Mouse (Mus musculus): ENCODE results near the gene Tssk3. TPM values are rescaled to one million over a fixed set of nuclear protein-coding genes. Genes with fewer than 3 reads are reported as not detected.
"Not testable (repeated sequence)": the region's sequence is repeated elsewhere in the genome, so short reads cannot be mapped to it uniquely, and the experiment has no call there.

Tssk3 gene
- polyA plus RNA-seq, 1 experiment from 2014 or later: not detected

DNA sequence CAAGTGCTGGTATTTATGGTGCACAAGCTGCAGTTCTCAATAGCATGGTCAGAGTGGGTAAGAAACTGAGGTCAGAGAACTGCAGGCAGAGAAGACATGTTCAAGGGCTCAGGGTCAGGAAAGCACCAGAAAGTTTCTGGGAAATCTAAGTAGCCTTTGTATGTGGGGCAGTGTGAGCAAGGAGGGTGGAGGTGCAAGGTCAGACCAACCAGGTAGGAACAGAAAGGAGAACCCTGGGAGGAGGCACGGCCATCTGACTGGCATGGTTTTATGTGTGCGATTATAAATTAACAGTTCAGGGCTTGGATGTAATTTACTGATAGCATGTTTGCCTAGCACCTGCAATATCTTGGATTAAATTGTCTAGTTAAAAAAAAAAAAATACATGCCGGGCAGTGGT, 31.1 kb downstream of the Tssk3 start:
- H3K4me3 ChIP-seq: no peak overlapping the region
- H3K27ac ChIP-seq (replicated peaks): no peak overlapping the region
- peaks cover 15% of the 10 kb centered on the region for H3K4me1 ChIP-seq
- H3K36me3 ChIP-seq (replicated peaks): peaks cover 6% of the 10 kb centered on the region; the same call in 1 of the 2 replicates
- no peak for DNase-seq (ENCODE audit: low spot score)
- no peaks in the 10 kb centered on the region for H3K27me3 ChIP-seq (replicated peaks; ENCODE audit: low read depth, poor library complexity, severe bottlenecking)
- WGBS: 93% methylated on average over 3 of the region's 3 CpGs
- H3K9me3 ChIP-seq: no peaks in the 10 kb centered on the region

DNA sequence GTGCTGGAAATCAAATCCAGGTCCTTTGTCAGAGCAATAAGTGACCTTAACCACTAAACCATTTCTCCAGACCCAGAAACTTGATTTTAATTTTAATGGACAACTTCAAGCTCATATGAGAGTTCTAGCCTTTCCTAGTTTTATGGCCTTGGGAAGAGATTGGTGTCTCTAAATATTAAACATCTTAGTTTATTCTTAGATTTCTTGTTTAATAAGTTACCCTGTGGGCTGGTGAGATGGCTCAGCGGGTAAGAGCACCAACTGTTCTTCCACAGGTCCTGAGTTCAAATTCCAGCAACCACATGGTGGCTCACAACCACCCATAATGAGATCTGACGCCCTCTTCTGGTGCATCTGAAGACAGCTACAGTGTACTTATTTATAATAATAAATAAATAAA, 33.5 kb downstream of the Tssk3 start:
- H3K27me3 ChIP-seq (replicated peaks; ENCODE audit: low read depth, poor library complexity, severe bottlenecking); H3K36me3 ChIP-seq (replicated peaks); DNase-seq (ENCODE audit: low spot score); H3K27ac ChIP-seq (replicated peaks); H3K4me3 ChIP-seq; H3K4me1 ChIP-seq; H3K9me3 ChIP-seq: not testable (repeated sequence)
- WGBS: 73% methylated on average over 2 of the region's 2 CpGs

GRCm38 (mm10) chr4:129456126-129456525, 34.7 kb downstream of the Tssk3 start:
- Histone ChIP-seq H3K27ac (replicated peaks) (no peak overlapping the region), H3K4me3 (no peak overlapping the region), H3K27me3 (replicated peaks; ENCODE audit: low read depth, poor library complexity, severe bottlenecking) (no peaks in the 10 kb centered on the region), H3K4me1 (peaks cover 3% of the 10 kb centered on the region), H3K36me3 (replicated peaks) (no peaks in the 10 kb centered on the region), H3K9me3 (no peaks in the 10 kb centered on the region)
- 60% methylated on average over 5 of the region's 5 CpGs for WGBS
- no peak for DNase-seq (ENCODE audit: low spot score)

- no peaks in the 10 kb centered on the region for H3K4me1 ChIP-seq
- WGBS: 7% methylated on average over 5 of the region's 5 CpGs
- peak; percentile 58 for DNase-seq (ENCODE audit: low spot score)
- H3K27me3 ChIP-seq (replicated peaks; ENCODE audit: low read depth, poor library complexity, severe bottlenecking): no peaks in the 10 kb centered on the region
- no peak overlapping the region for H3K4me3 ChIP-seq
- no peaks in the 10 kb centered on the region for H3K36me3 ChIP-seq (replicated peaks)
- no peaks in the 10 kb centered on the region for H3K9me3 ChIP-seq
- H3K27ac ChIP-seq (replicated peaks): no peak overlapping the region
Observed at GRCm38 (mm10) chr4:129455265-129455664, 35.6 kb downstream of the Tssk3 start.

DNA sequence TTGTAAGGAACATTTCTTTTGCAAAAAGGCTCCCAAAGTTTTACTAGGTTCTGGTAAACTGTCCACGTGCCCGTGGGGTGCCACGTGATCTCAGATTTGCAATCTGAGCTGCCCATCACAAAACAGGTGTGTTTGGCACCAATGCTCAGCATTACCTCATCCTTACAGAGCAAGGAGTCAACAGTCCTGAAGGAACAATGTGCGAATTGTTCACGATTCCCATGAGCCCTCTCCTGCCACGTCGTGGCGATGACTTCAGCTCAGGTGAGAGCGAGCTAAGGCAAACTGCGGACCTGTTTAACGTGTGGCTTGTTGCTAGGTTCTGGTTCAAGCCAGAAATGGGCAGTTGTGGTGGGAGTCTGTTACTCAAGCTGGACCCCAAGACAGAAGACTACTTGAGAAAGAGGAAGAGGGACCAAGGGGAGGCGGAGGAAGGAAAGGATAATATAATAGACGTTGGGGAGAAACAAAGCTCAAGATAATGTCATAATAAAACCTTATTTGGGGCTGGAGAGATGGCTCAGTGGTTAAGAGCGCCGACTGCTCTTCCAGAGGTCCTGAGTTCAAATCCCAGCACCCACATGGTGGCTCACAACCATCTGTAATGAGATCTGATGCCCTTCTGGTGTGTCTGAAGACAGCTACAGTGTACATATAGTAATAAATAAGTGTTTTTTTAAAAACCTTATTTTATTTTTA, 39.2 kb downstream of the Tssk3 start:
- WGBS: 85% methylated on average over 15 of the region's 15 CpGs

DNA sequence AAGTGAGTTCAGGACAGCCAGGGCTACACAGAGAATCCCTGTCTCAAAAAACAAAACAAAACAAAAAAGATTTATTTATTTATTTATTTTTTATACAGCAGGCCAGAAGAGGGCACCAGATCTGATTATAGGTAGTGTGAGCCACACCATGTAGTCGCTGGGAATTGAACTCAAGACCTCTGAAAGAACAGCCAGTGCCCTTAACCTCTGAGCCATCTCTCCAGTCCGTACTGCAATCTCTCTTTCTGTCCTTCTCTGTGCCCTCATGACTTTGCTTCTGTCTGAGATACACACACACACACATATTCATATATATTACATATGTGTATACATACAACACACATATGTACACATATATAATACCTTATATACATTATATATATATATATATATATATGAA, 40.0 kb downstream of the Tssk3 start:
- no peaks in the 10 kb centered on the region for H3K4me1 ChIP-seq
- H3K27ac ChIP-seq (replicated peaks): no peak overlapping the region
- no peaks in the 10 kb centered on the region for H3K27me3 ChIP-seq (replicated peaks; ENCODE audit: low read depth, poor library complexity, severe bottlenecking)
- no peak for DNase-seq (ENCODE audit: low spot score)
- no peaks in the 10 kb centered on the region for H3K36me3 ChIP-seq (replicated peaks)
- H3K9me3 ChIP-seq: no peaks in the 10 kb centered on the region
- 80% methylated on average over 2 of the region's 2 CpGs for WGBS
- H3K4me3 ChIP-seq: no peak overlapping the region

More for the DNA sequence above, 39.2 kb downstream of the Tssk3 start:
- H3K4me1 ChIP-seq: no peaks in the 10 kb centered on the region
- DNase-seq (ENCODE audit: low spot score): no peak
- no peak overlapping the region for H3K4me3 ChIP-seq
- H3K36me3 ChIP-seq (replicated peaks): no peaks in the 10 kb centered on the region
- H3K9me3 ChIP-seq: no peaks in the 10 kb centered on the region
- H3K27me3 ChIP-seq (replicated peaks; ENCODE audit: low read depth, poor library complexity, severe bottlenecking): no peaks in the 10 kb centered on the region
- no peak overlapping the region for H3K27ac ChIP-seq (replicated peaks)

GRCm38 (mm10) chr4:129448713-129449112, 42.1 kb downstream of the Tssk3 start:
- WGBS: 89% methylated on average over 6 of the region's 6 CpGs
- no peak for DNase-seq (ENCODE audit: low spot score)
- H3K27me3 ChIP-seq (replicated peaks; ENCODE audit: low read depth, poor library complexity, severe bottlenecking): no peaks in the 10 kb centered on the region
- peaks cover 5% of the 10 kb centered on the region; the same call in 1 of the 2 replicates for H3K4me1 ChIP-seq
- H3K27ac ChIP-seq (replicated peaks): no peak overlapping the region
- no peak overlapping the region for H3K4me3 ChIP-seq
- H3K36me3 ChIP-seq (replicated peaks): no peaks in the 10 kb centered on the region
- H3K9me3 ChIP-seq: no peaks in the 10 kb centered on the region

DNA sequence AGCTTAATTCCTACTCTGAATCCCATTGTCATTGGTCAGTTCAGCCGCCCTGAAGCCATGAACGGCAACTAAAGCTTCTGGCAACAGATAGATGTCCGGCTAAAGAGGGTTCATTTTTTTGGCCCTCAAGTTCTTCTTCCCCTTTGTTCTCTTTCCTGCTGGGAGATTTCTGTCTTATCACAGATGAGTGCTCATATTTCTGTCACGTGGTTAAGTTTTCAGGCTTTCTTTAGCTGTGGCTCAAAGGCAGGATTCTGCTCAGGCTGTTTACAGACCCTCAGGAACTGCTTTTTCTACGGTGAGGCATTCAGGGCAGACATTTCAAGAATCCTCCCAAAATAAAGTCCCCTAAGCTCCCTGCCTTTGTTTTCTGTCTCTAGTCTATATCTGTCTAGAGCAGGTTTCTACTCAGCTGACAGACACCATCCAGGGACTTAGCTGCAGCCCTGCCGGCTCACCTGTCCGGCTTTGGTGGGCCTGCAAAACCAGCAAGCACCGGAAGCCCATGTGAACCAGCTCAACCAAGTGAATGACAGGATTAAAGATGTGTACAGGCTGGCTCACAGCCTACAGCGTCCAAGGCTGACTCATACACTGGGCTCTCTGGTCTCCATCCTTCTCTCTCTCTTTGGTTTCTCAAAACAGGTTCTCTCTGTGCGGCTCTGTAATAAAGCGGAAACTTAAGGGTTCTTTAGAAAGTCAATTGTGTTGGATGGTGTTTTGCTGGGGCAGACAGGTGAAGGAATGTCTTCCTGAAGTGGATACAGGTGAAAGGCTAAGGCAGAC, 42.9 kb downstream of the Tssk3 start:
- Histone ChIP-seq H3K27me3 (replicated peaks; ENCODE audit: low read depth, poor library complexity, severe bottlenecking) (peaks cover 3% of the 10 kb centered on the region), H3K36me3 (replicated peaks) (no peaks in the 10 kb centered on the region), H3K9me3 (no peaks in the 10 kb centered on the region), H3K4me3 (no peak overlapping the region), H3K4me1 (peaks cover 5% of the 10 kb centered on the region; the same call in 1 of the 2 replicates), H3K27ac (replicated peaks) (no peak overlapping the region)
- WGBS: 81% methylated on average over 11 of the region's 11 CpGs
- DNase-seq (ENCODE audit: low spot score): no peak

- WGBS: 81% methylated on average over 8 of the region's 8 CpGs
- DNase-seq (ENCODE audit: low spot score): no peak
- Histone ChIP-seq H3K9me3 (no peaks in the 10 kb centered on the region), H3K27ac (replicated peaks) (no peak overlapping the region), H3K36me3 (replicated peaks) (no peaks in the 10 kb centered on the region), H3K27me3 (replicated peaks; ENCODE audit: low read depth, poor library complexity, severe bottlenecking) (peaks cover 9% of the 10 kb centered on the region), H3K4me1 (peaks cover 5% of the 10 kb centered on the region; the same call in 1 of the 2 replicates), H3K4me3 (no peak overlapping the region)
Observed at GRCm38 (mm10) chr4:129447360-129447759, 43.5 kb downstream of the Tssk3 start.

DNA sequence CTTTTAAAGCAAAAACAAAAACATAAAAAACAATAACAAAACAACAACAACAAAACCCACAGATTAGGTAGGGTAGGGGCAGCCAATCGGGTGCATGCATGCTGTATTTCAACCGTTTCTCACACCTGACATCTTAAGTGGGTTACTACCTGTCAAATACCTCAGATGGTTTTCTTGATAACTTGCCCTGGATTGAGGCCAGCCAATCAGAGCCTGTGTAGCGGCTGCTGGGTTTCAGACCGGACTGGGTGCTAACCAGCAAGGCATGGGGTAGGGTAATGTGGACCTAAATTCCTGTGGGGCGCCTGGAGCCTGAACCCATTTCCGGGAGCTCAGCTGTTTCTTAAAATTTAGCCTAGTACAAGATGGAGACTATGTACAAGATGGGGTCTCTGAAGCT, 49.7 kb downstream of the Tssk3 start:
- WGBS: 29% methylated on average over 6 of the region's 6 CpGs
- Histone ChIP-seq H3K4me1 (peaks cover 15% of the 10 kb centered on the region), H3K4me3 (peak overlapping the region; percentile 61), H3K27ac (replicated peaks) (no peak overlapping the region), H3K36me3 (replicated peaks) (no peaks in the 10 kb centered on the region), H3K9me3 (no peaks in the 10 kb centered on the region), H3K27me3 (replicated peaks; ENCODE audit: low read depth, poor library complexity, severe bottlenecking) (peaks cover 43% of the 10 kb centered on the region)
- no peak for DNase-seq (ENCODE audit: low spot score)

DNA sequence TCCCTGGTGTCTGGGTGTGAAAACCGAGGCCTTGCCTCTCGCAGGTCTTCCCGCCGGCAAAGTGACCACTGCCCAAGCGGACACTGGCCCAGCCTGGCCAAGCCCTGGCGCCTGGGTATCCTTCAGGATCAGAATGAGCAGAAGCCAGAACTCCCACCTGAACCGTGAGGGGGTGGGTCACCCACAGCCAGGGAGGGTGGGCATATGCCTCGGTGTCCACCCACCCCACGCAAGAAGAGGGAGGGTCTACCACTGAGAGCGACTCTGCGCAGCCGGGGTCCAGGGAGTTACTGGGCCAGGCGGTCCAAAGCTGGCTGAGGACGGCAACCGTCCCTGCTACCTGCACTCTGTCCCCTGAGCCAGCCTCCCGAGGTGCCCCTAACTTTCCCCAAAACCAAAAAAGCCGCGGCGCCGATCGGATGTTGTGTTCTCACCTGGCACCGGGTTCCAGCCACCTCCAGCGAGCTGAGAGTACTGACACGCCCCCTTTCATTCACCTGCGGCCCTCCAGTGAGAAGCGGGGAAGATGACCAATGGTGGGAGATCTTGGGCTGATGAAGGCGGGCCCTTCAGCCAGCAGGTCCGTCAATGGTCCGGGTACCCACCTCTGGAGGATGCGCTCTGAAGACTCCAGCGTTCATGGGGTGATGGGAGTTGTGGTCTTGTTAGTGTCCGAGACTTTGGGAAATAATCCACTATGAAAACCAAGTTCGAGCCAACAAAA, 50.3 kb downstream of the Tssk3 start, which contains the start of gene Zbtb8b:
Gene Zbtb8b (minus strand): TSS at position 514 of the 724 bp plus-strand sequence.
- Histone ChIP-seq H3K4me3 (peak within 1 kb of the TSS; percentile 61), H3K27me3 (replicated peaks; ENCODE audit: low read depth, poor library complexity, severe bottlenecking) (peaks cover 43% of the 10 kb centered on the region), H3K4me1 (peaks cover 15% of the 10 kb centered on the region), H3K36me3 (replicated peaks) (no peaks in the 10 kb centered on the region), H3K27ac (replicated peaks) (no peak within 1 kb of the TSS), H3K9me3 (no peaks in the 10 kb centered on the region)
- under 1% methylated on average over 33 of the region's 33 CpGs for WGBS
- DNase-seq (ENCODE audit: low spot score): peak; percentile 73

All from embryonic facial prominence, embryonic 10.5 days (tissue).